Mouse (Mus musculus) stomach, postnatal 0 days (tissue): ENCODE measurements around the gene Olfr59. TPM values are rescaled to one million over a fixed set of nuclear protein-coding genes. Genes with fewer than 3 reads are reported as not detected.

Source experiments
- ATAC-seq: fragments of 200-750 bp; cut with Nextera tagmentation; 2 replicates; pipeline ENCODE4 v1.8.0; 2017; ENCODE audit not compliant: low FRiP score, low TSS enrichment
- DNase-seq: peaks from one replicate; pipeline ENCODE4 v3.0.0-alpha.2; 2016; ENCODE audit warnings: low spot score
- H3K27ac ChIP-seq: fragments of 300-500 bp; sonication (generic); replicated peaks from 2 replicates; pipeline ENCODE4 v1.5.1; 2014; ENCODE audit warnings: mild to moderate bottlenecking, control low read depth
- H3K27me3 ChIP-seq: fragments of 300-500 bp; sonication (generic); 2 replicates; pipeline ENCODE4 v1.6.1; 2014; ENCODE audit warnings: low read length; ENCODE audit not compliant: control insufficient read depth, insufficient read depth
- H3K36me3 ChIP-seq: fragments of 300-500 bp; sonication (generic); 2 replicates; pipeline ENCODE4 v1.6.1; 2014; ENCODE audit warnings: low read length, mixed read lengths; ENCODE audit not compliant: control insufficient read depth, insufficient read depth
- H3K4me1 ChIP-seq: fragments of 300-500 bp; sonication (generic); replicated peaks from 2 replicates; pipeline ENCODE4 v1.6.1; 2014; ENCODE audit warnings: antibody characterized with exemption; ENCODE audit not compliant: control insufficient read depth, insufficient read depth
- H3K4me2 ChIP-seq: fragments of 300-500 bp; sonication (generic); replicated peaks from 2 replicates; pipeline ENCODE4 v1.6.1; 2014; ENCODE audit warnings: low read depth, mild to moderate bottlenecking, control low read depth, moderate library complexity
- H3K4me3 ChIP-seq: fragments of 300-500 bp; sonication (generic); 2 replicates; pipeline ENCODE4 v1.5.1; 2014; ENCODE audit warnings: low read depth, low read length, control low read depth
- H3K9ac ChIP-seq: fragments of 300-500 bp; sonication (generic); 2 replicates; pipeline ENCODE4 v1.6.1; 2014; ENCODE audit warnings: mild to moderate bottlenecking, low read length, control low read depth, mixed read lengths
- H3K9me3 ChIP-seq: fragments of 300-500 bp; sonication (generic); 2 replicates; pipeline ENCODE4 v1.6.1; 2016; ENCODE audit warnings: low read length; ENCODE audit not compliant: control insufficient read depth
- CTCF ChIP-seq: IDR thresholded peaks from 2 replicates; pipeline ENCODE4 v1.5.1; 2016; ENCODE audit warnings: antibody characterized with exemption, low read depth, mild to moderate bottlenecking, moderate library complexity
- EP300 ChIP-seq: optimal IDR thresholded peaks from 2 replicates; pipeline ENCODE3; 2016; ENCODE audit warnings: antibody characterized with exemption
- WGBS: fragments of 180-500 bp; shearing (Covaris S2); extraction: QIAGEN DNeasy Blood & Tissue Kit; methylation state at CpG from one replicate; pipeline ENCODE4 v1.1.7; 2014; 5-methylcytosine and 5-hydroxymethylcytosine counted together
- polyA plus RNA-seq: library from polyadenylated mRNA; unstranded; fragments of >200 nt; fragmentation: Nextera tagmentation; extraction: Ambion mirVana; gene quantifications from 2 replicates; pipeline ENCODE4 v1.2.1, GENCODE M21; 2015

Olfr59 gene
- not detected in 2 replicates for polyA plus RNA-seq

DNA sequence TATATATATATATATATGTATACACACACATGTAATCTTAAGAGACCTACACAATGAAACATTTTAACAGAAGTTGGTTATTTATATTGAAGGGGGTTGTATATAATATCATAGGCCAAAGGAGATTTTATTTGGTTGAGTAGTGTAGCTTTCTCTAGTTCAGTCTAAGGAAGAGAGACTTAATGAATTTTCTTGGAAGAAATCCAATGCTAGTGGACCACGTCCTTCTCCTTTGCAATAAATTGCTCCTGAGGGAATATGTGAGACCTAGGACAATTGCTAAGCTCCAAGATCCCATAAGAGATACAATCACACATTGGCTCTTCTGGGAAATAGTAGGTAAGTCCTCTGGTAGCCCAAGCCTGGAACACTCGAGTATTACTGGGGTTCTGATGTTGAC lies at the start of gene Olfr59:
TSS of gene Olfr59 (plus strand) at position 301 of the 400 bp plus-strand sequence.
- H3K27me3 ChIP-seq: no peaks in the 10 kb centered on the region
- H3K9me3 ChIP-seq: no peaks in the 10 kb centered on the region
- no peak for ATAC-seq
- no peak within 1 kb of the TSS for H3K4me3 ChIP-seq
- 50% methylated on average over 2 of the region's 2 CpGs for WGBS
- no peak within 1 kb of the TSS for H3K9ac ChIP-seq
- no peak for TF ChIP-seq CTCF
- no peak for TF ChIP-seq EP300
- H3K4me2 ChIP-seq: no peak within 1 kb of the TSS
- H3K36me3 ChIP-seq: no peaks in the 10 kb centered on the region
- no peak within 1 kb of the TSS for H3K27ac ChIP-seq
- no peak for DNase-seq
- no peaks in the 10 kb centered on the region for H3K4me1 ChIP-seq

DNA sequence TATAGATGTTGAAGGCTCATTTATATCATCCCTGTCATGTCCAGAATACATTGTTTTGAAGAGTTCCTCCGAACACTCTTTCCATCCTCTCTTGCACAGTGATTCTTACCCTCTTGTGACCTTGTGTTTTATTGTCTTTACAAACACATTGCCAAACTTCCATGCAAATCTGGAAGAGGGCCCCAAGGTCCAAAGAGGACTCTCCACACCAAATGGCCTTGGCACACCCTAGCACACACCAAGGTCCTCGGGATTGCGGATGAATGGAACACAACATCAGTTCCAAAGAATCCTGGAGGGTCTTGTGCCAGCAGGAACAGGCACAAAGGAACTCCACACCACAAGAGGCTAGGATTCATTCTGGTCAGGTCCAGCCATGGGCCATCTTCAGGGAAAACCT lies 42.3 kb upstream of the Olfr59 start:
- H3K9me3 ChIP-seq: no peaks in the 10 kb centered on the region
- DNase-seq (no peak), ATAC-seq (no peak)
- H3K4me2 ChIP-seq: no peak overlapping the region
- TF ChIP-seq CTCF: no peak
- no peak for TF ChIP-seq EP300
- H3K36me3 ChIP-seq: no peaks in the 10 kb centered on the region
- no peak overlapping the region for H3K27ac ChIP-seq
- no peaks in the 10 kb centered on the region for H3K27me3 ChIP-seq
- WGBS: 91% methylated on average over 3 of the region's 3 CpGs
- no peaks in the 10 kb centered on the region for H3K4me1 ChIP-seq
- no peak overlapping the region for H3K4me3 ChIP-seq
- no peak overlapping the region for H3K9ac ChIP-seq

DNA sequence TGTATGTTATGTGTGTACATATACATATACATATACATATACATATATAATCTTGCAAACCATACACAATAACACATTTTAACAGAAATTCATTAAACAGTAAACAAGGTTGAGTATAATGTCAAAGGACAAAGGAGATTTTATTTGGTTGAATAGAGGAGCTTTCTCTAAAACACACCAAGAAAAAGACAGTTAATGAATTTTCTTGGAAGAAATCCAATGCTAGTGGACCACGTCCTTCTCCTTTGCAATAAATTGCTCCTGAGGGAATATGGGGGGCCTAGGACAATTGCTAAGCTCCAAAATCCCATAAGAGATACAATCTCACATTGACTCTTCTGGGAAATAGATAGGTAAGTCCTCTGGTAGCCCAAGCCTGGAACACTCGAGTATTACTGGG lies 24.0 kb upstream of the Olfr59 start, which contains the start of gene Olfr406:
TSS of gene Olfr406 (plus strand) at position 301 of the 400 bp plus-strand sequence.
- H3K27me3 ChIP-seq: no peaks in the 10 kb centered on the region
- H3K36me3 ChIP-seq: no peaks in the 10 kb centered on the region
- H3K4me3 ChIP-seq: no peak within 1 kb of the TSS
- H3K27ac ChIP-seq: no peak within 1 kb of the TSS
- WGBS: 44% methylated on average over 2 of the region's 2 CpGs
- H3K4me1 ChIP-seq: no peaks in the 10 kb centered on the region
- no peak within 1 kb of the TSS for H3K9ac ChIP-seq
- ATAC-seq: no peak
- DNase-seq: no peak
- no peaks in the 10 kb centered on the region for H3K9me3 ChIP-seq
- TF ChIP-seq EP300 (no peak), CTCF (no peak)
- H3K4me2 ChIP-seq: no peak within 1 kb of the TSS

DNA sequence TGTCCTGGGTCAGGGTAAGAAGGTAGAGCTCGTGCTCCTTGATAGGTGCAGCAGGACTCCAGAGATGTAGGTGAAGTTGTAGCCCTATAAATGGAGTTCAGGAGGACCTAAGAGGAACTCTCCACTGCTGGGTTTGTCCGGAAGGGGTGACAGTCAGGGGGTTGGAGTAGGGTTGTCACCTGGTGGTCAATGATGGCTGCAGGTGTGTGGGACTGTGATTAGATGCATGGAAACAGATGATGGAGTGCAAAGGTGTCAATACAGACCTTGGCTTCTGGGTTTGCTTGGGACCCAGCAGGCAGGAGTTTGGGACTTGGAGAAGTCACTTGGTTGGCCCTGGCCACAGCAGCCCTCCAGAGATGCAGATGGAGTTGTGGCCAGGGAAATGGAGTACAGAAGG lies 3.7 kb downstream of the Olfr59 start:
- Histone ChIP-seq H3K4me2 (no peak overlapping the region), H3K36me3 (no peaks in the 10 kb centered on the region), H3K4me3 (no peak overlapping the region), H3K9ac (no peak overlapping the region), H3K9me3 (no peaks in the 10 kb centered on the region), H3K4me1 (no peaks in the 10 kb centered on the region), H3K27me3 (no peaks in the 10 kb centered on the region), H3K27ac (no peak overlapping the region)
- WGBS: 78% methylated on average over 2 of the region's 2 CpGs
- TF ChIP-seq EP300: no peak
- no peak for TF ChIP-seq CTCF
- DNase-seq (no peak), ATAC-seq (no peak)

DNA sequence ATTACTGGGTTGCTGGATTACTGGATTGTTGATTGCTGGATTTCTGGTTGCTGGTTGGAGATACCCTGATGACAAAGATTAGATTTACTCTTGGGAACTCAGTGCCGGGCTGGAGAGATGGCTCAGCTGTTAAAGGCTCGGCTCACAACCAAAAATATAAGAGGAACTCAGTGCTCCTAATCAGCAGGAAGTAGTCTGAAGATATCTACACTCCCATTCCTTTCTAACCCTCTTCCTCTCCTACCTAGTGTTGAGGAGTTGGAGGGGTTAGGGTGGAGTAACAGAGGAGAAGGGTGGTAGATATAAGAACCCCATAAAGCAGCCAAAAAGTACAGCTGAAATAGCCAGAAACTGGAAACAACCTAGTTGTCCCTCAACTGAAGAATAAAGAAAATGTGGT lies 42.5 kb downstream of the Olfr59 start:
- Histone ChIP-seq H3K9me3 (no peaks in the 10 kb centered on the region), H3K4me1 (no peaks in the 10 kb centered on the region), H3K27me3 (no peaks in the 10 kb centered on the region), H3K9ac (no peak overlapping the region), H3K36me3 (no peaks in the 10 kb centered on the region), H3K27ac (no peak overlapping the region), H3K4me3 (no peak overlapping the region), H3K4me2 (no peak overlapping the region)
- TF ChIP-seq EP300 (no peak), CTCF (no peak)
- DNase-seq (no peak), ATAC-seq (no peak)
- WGBS: 70% methylated on average over 2 of the region's 2 CpGs

DNA sequence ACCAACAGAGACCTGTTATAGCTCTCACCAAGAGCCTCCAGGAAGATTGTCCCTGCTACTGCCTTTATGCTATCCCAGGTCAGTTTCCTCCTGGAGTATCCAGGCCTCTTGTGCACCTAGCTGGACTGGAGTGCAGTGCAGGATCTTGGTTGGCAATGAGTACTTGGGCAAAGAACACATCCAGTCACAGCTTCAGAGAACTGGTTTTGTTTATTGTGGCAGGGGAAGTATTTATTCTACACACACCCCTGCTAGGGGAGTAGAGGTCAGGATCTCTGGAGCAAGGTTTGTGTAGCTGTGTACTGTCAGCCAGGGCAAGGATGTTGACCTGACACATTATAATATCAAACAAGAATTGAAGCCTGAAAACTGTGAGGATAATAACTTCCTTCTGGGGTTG lies 45.2 kb downstream of the Olfr59 start:
- Histone ChIP-seq H3K9me3 (no peaks in the 10 kb centered on the region), H3K27me3 (no peaks in the 10 kb centered on the region), H3K4me1 (no peaks in the 10 kb centered on the region), H3K4me2 (no peak overlapping the region), H3K36me3 (no peaks in the 10 kb centered on the region), H3K9ac (no peak overlapping the region), H3K4me3 (no peak overlapping the region), H3K27ac (no peak overlapping the region)
- ATAC-seq (0 out of 2 replicates have a peak, but pooled peaks have one; percentile 29), DNase-seq (no peak)
- TF ChIP-seq EP300: no peak
